Mouse (Mus musculus) adrenal gland, adult 18-20 months (tissue): ENCODE data around the gene Mta1. TPM values are rescaled to one million over a fixed set of nuclear protein-coding genes. Genes with fewer than 3 reads are reported as not detected.

ENCODE experiments used
- DNase-seq, 2 experiments: peaks; one replicate each; pipeline ENCODE4 v3.0.0; 2021 to 2022; ENCODE audit warnings: low spot score in 2 of 2
- microRNA-seq, 2 experiments: library from miRNA; unstranded; fragments of <30 nt; microRNA quantifications; one replicate each; pipeline ENCODE4 v1.2.0; 2021; ENCODE audit warnings: borderline number of aligned reads in 2 of 2
- total RNA-seq, 2 experiments: library from RNA; stranded (reverse); gene quantifications; 1 replicate in 1 of 2; 2 replicates in 1 of 2; pipeline ENCODE4 v1.2.3; 2021

Gene Mta1
- total RNA-seq, 2 experiments from 2014 or later: 61.6 to 89.6 TPM

GRCm38 (mm10) chr12:113184945-113185344, 86.9 kb downstream of the Mta1 start:
- no peak for DNase-seq

GRCm38 (mm10) chr12:113185442-113186291, 87.6 kb downstream of the Mta1 start, which contains the start of gene Tmem121:
Gene Tmem121, plus strand, starts transcription at chr12:113185930.
- peak; percentile 33 to 47 for DNase-seq

GRCm38 (mm10) chr12:113186326-113187010, 88.4 kb downstream of the Mta1 start:
- no peak for DNase-seq

Small RNA genes within 50 kb of the gene (microRNA-seq; reads per million reads assigned to microRNA genes)
- 0 reads per million in 2 experiments for gene Gm44471

Other genes starting within 250 kb of the Mta1 start
- gene Gpr132, start 230.1 kb upstream of the Mta1 start, total RNA-seq: under 1 TPM; 0.54 to 0.66 TPM
- 1 to 10 TPM; 4.7 to 9.0 TPM for gene Jag2, start 168.5 kb upstream of the Mta1 start, total RNA-seq
- 10 to 100 TPM; 30.5 to 31.9 TPM for gene Nudt14, start 156.2 kb upstream of the Mta1 start, total RNA-seq
- gene Btbd6, start 121.8 kb upstream of the Mta1 start, total RNA-seq: 10 to 100 TPM; 14.9 to 15.5 TPM
- gene Brf1, start 97.6 kb upstream of the Mta1 start, total RNA-seq: 10 to 100 TPM; 39.1 to 50.4 TPM
- 10 to 100 TPM; 34.3 to 38.0 TPM for gene Pacs2, start 83.8 kb upstream of the Mta1 start, total RNA-seq
- under 1 TPM in 1 of 2 experiments, not detected in 1; 0.27 TPM for gene Tex22, start 23.8 kb upstream of the Mta1 start, total RNA-seq
- gene Crip2, start 42.0 kb downstream of the Mta1 start, total RNA-seq: 10 to 100 TPM; 48.1 to 55.6 TPM
- 100 to 1,000 TPM in 1 of 2 experiments, 10 to 100 TPM in 1; 52.9 to 106 TPM for gene Crip1, start 48.0 kb downstream of the Mta1 start, total RNA-seq
- under 1 TPM; 0.83 to 0.93 TPM for gene Tedc1, start 58.1 kb downstream of the Mta1 start, total RNA-seq
- gene Tmem121, start 87.7 kb downstream of the Mta1 start, total RNA-seq: 1 to 10 TPM; 5.4 to 7.2 TPM